Mouse (Mus musculus) G1E (cell line): ENCODE measurements around the gene Rsph14.

ENCODE experiments used
- CTCF ChIP-seq: IDR thresholded peaks from 2 replicates; pipeline ENCODE4 v1.5.1; 2012; ENCODE audit warnings: low read depth, low read length, inconsistent platforms, mixed read lengths
- TAL1 ChIP-seq: conservative IDR thresholded peaks from 2 replicates; pipeline ENCODE4 v1.6.1; 2012; ENCODE audit warnings: low read depth, low read length, inconsistent platforms, mixed read lengths

DNA sequence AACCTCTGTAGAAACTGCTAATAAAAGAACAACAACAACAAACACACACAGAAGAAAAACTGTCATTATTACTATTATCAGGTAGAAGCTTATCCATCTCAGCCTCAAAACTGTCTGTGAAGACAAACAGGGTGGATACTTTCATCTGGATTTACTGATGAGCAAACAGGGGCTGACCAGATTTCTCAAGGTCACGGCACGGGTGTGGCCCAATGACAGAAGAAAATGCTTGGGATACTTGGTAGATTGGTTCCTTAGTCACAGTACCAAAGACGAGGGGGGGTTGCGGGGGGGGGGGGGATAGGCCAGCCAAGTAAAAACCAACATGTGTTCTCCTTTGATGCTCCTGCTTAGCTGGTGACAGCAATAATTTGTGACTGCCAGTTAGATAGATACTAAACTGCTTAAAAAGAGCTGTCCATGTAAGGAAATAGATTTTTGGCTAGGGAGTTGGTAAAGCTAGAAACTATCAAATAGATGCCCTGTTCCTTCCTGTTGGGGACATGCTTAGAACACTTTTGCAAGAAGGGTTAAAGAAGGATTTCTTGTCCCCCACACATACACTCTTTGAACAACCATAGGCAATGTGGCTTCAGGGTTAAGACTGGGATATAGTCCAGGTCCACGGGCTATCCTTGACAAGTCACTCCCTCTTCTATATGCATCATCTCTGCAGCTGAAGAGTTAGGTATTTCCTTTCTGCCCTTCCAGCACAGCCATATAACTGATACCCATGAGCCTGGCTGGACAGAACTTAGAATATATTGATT lies 856 bp downstream of the Rsph14 start:
- no peak for TF ChIP-seq CTCF
- no peak for TF ChIP-seq TAL1
